Mouse (Mus musculus) ZHBTc4 (cell line): ENCODE data around the gene Gpc3.

ENCODE experiments used
- DNase-seq: peaks from one replicate; pipeline ENCODE4 v3.0.0-alpha.2; 2011; ENCODE audit warnings: low read depth, low spot score

The Gpc3 gene

DNA sequence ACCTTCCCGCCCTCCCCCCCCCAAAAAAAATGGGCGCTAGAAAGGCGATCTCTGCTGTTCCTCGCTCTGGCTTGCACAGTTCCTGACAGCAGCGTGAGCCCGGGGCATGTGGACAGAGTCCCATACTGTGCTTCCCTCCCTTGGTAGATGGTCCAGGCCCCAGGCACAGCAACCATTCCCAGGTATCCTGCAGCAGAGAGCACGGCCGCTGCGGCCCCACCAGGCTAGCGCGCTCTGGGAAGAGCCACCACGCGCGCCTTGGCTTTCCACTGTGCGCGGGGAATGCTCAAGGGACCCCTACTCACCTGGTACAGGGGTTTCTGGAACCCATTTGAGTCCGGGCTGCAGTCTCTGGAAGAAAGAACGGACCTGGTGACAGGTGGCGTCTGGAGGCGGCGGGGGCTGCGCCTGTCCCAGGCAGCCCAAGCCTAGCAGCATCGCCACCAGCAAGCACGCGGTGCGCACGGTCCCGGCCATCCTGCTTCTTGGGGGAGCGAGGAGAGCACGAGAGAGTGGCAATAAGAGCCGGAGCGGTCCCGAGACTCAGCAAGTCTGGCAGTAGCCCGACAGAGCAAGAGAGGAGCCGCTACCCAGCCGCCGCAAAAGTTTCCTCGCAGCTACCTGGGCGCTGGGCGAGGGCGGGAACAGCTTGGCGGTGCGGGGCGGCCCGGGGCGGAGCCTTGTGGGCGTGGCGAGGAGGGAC is at the start of gene Gpc3:
Gene Gpc3 (minus strand): TSS at position 623 of the 703 bp plus-strand sequence.
- DNase-seq: no peak

DNA sequence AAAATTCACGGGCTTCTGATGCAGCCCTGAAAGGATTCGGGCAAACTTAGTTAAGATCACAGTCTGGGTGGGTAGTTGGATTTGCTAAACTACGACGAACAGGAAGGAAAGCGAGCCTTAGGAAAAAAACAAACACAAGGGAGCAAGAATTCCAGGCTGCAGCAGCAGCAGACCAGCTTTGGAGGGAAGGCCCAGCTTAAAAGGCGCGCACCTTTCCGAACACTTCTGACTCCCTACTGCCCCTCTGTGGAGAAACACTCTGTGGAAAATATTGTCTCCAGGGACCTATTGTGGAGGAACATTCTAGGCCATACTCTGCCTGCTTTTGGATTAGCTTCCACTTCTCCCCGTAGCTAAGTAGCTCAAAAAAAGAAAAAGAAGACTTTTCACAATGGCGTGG is 38.2 kb upstream of the Gpc3 start:
- peak; percentile 77 for DNase-seq

DNA sequence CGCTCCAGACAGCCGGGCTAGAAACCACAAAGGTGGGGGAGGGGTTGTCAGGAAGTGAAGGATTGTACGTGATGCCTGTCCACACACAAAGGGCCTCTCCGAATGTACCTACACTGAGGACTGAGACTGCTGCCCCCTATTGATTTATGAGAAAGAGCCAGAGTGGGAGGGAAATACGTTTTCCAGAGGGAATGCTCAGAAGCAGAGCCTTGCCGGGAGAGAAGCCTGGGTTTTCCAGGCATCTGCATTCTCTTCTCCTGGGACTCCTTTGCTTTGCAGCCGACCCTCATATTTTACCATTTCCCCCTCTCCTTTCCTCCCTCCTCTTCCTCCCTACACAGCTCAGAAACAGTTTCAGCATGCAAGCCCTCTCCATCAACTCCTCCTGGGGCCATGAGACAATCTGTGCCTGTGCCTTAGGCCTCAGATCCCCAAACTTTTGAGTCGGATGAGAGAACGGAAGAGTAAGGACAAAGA is 37.8 kb upstream of the Gpc3 start:
- DNase-seq: peak; percentile 60

DNA sequence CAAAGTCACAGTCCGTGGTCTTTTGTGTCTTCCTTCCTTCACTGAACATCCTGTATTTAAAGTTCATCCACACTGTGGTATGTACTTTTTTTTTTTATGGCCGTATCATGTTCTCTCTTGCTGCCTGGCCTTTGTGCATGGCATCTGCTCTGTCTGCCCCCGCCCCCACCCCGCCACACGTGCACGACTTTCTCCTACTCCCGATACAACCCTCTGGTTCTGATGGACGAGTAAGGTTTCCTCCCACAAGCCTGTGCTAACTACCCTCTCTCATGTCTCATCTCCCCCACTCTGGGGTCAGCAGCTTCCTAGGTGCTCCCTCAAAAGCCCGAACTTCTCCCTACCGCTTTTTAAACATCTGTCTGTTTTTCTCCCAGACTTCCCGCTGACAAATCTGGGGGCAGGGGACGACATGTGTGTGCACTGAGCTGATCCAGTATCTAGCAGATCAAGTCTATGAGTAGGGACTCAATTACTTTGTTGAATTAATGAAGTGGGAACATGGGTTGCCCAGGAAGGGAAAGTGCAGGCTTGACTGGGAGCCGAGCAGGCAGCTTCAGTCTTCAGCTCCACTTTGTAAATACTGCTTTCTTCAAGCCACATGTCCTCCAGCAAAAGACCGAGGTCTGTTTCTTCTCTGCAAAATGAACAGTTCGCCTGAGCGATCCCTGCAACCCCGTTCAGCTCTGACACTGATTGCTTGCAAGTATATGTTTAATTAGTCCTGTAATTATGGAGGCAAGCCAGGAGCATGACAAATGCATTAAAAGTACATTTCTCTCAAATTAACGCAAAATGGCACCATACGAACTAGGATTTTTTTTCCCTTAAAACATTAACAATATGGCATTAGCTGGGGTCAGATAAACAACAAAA is 35.4 kb upstream of the Gpc3 start:
- peak; percentile 7 for DNase-seq

DNA sequence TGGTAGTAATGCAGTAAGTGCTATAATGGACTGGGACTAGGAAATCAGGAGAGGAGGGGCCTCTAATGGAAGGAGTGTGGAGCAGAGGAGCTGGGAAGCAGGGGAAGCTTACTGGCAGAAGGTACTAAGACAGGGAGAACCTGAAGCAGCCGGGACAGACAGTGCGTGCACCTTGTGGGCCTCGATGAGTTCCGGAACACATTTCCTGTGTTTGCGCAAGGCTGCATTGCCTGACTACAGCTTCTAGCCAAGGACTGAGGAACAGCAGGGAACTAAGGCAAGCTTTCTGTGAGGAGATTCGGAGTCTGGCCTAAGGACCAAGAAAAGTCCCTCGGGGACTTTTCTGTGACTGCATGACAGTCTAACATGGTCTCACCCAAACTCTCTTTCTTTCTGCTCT is 30.6 kb upstream of the Gpc3 start:
- DNase-seq: peak; percentile 33

DNA sequence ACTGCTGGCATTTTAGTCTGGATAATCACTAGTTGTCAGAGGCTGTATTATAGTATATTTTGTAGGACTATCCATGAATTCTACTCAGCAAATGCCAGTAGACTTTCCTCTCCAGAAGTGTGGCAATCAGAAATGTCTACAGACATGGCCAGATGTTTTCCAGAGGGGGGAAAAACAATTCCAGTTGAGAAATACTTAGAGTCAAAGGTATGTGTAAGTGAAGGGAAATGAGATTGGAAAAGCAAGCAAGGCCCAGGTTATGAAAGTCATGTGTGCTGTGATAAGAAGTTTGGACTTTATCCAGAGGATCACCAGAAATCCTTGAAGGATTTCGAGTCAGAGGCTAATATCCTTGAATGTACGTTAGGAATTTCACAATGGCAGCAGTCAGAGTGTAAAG is 29.6 kb upstream of the Gpc3 start:
- DNase-seq: no peak

DNA sequence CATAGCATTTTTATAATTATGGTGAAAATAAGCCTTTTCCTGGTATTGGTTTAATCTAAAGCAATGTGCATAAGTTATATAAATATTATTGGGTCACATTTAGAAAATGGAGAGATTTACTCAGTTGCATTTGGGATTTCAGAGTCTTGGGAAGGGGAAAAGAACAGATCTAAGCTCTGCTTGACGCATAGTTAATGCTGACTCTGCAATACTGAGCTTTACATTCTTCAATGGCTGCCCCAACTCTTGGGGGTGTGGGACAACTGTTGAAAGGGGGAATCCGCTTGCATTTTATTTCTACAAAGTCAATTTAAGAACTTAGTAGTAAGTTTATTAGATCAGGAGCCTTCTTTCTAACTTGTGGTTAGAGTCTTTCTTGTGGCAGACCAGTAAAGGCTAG is 28.4 kb upstream of the Gpc3 start:
- no peak for DNase-seq

DNA sequence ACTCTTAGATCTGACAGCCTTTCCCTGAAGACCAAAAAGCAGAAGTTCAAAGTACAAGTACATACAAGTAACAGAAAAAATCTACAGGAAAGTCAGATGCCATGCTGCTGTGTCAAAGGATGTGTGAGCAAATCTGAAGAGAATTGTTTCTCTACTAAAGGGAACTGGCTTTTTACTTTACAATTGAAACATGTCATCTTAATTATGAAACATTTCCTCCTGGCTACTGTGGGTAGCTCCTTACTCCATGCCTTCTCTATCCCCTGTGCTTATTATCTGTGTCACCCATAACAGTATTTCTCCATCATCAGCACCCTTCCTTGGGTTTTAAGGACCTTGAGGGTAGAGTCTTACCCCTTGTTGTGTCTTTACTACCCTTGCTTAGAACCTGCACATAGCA is 23.7 kb upstream of the Gpc3 start:
- no peak for DNase-seq

DNA sequence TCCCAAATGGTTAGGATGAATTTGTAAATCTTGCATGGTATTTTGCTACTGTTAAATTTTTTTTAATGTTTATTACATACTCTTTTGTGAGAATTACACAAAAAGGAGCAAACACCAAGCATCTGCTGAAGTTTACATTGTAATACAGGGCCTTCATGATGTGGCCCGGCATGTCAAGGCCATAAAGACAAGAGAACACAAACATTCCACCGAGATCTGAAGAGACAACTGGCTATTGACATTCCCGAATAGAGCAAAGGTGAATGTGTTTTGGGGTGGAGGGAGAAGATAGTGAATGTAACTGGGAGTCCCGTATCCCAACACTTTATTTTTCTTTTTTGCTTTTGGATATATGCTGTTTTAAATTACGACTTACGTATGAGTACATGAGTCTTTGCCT is 20.2 kb upstream of the Gpc3 start:
- peak; percentile 18 for DNase-seq

DNA sequence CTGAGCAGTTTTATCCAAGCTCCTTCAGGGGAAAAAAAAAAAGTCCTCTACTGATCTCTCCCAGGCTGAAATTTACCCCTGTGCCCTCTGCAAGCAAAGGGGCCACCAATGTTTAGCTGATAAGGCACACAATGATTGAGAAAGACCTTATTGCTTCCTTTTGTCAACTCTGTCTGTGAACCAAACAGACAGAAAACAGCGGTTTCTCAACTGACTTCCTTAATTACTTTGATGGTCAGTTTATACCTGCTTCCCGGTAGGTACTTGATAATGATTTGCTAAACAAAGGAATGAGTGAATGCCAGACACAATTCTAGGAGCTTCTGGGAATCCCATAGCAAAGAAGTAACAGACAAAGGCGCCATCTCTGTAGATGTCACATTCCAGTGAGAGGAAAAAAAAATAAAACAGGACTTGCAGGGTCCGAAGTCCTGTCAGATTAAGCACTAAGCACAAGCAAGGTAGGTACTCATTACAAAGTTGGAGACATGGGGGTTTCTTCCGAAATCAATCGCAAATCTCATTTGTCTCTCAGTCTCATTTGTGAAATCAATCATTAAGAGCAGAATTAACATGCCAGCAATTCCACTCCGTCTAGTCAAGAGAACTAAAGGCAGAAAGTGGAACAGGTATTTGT is 19.1 kb upstream of the Gpc3 start:
- DNase-seq: peak; percentile 70

DNA sequence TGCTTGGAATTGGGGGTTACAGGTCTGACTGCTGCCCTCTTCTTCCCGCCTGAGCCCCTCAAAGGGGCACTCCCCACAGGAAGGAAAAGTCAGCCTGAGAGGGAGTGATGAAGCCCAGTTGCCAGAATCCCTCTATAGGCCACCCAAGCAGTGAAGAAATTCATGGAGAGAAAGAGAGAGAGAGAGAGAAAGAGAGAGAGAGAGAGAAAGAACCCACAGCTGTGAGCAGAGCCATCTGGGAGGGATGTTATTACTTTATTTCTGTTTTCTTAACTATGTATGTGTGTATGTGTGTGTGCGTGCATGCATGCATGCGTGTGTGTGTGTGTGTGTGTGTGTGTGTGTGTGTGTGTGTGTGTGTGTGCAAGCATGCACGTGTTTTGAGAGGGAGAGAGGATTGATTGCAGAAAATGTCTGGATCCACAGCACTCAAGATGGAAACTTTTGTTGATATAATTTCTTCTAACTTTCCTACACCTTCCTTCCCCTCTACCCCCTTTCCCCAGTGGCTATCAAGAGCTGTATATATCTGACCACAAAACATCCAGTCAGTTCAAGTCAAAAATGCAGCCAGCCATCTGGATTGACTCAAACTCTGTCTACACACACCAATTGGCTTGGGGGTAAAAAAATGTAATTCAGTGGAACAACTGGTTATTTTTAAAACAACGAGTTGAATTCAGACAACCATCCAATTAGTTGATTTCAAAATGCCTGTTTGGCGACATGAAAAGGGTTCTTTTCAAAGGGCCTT is 13.4 kb upstream of the Gpc3 start:
- DNase-seq: no peak

DNA sequence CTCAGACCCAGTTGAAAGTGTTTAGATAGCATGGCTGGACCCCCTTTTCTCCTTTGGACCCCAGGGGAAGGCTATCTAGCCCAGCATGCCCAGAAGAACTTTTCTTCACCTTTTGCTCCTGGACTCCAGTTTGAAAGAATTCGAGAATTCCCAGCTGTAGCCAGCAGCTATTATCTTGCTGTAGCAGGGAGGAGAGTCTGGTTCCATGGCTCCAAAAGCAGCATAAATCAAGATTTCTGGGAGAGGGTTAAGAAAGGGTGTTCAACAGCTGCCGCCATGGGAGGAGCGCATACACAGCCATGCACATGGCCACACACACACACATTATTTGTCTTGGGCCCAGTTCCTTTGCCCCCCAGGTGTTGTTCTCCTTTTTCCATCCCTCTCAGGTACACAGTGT is 4.1 kb upstream of the Gpc3 start:
- no peak for DNase-seq

DNA sequence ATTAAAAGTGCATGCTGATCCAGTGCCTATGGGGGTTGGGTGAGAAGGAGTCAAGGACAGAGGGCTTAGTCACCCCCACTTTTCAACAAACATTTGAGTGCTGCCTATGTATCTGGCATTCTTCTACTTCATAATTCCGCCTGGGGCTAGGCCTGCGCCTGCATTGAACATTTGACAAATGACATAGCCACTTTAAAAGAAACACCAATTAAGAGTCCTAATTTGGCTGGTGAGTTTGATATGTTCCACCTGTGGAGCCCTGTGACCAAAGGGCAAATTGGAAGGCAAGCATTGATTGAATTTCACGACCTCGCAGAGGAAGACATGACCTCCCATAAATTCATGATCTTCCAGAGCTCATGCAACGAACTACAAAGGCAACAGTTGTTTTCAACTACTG is 2.4 kb upstream of the Gpc3 start:
- DNase-seq: no peak

DNA sequence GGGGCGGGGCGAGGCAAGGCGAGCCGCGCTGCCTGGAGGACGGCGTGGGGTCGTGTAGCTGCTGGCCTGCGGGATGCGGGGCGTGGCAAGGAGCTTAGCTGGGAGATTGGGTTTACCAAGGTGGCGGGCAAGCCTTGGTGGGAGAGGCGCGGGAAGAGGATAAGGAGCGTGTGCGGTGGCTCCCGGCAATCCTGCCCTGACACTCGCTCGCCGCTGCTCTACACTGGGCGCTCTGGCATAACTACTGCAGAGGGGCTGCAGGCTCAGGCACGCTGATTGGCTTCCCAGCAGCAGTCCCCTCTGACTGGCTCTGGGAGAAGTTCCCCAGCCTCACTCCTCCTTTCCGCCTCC is 256 bp upstream of the Gpc3 start:
- DNase-seq: peak; percentile 87

DNA sequence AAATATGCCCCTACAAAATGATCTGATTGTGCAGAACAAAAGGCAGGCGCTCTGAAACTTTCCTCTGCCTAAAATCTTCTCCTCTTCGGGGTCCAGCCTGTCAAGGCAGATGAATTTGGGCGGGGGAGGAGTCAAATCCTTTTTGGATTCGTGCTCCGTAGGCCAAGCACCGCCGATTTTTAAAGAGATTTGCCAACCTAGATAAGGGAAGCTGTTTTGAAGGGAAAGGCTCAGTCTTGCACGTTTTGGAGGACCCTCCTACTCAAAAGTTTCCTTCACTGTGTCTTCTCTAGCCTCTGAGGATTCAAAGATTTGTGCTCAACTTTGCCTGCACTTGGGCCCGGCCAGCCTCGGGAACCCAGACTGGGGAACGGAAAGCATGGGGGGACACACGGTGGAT is 944 bp downstream of the Gpc3 start:
- peak; percentile 7 for DNase-seq

DNA sequence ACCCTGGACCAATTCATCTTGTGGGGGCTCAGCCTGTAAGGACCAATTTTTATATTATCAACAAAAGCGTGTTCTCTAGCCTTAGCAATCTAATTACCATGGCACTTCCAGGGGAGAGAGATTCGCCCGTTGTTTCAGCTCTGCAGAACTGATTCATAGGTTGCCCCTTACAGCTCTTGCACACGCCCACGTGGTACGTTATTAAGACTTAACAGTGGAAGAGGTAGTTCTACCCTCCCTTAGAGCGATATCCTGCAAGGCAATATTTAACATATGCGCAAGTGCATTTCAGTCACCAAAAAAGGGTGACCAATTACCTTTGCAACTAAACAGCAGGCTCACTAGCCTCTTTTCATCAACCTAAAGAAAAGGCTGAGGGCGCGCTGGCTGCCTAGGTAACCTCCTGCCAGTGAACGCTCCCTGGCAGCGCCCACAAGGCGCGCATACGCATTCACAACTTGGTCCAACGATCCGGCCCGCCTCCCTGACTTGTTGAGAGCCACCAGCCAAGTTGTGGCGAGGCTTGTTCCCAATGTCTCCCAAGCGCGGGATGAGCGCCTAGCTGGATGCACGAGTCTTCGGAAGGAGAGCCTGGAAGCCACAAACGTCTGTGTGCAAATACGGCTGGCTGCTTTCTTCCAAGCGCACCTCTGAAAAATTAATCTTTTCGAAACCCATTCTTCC is 1.6 kb downstream of the Gpc3 start:
- DNase-seq: peak; percentile 39

DNA sequence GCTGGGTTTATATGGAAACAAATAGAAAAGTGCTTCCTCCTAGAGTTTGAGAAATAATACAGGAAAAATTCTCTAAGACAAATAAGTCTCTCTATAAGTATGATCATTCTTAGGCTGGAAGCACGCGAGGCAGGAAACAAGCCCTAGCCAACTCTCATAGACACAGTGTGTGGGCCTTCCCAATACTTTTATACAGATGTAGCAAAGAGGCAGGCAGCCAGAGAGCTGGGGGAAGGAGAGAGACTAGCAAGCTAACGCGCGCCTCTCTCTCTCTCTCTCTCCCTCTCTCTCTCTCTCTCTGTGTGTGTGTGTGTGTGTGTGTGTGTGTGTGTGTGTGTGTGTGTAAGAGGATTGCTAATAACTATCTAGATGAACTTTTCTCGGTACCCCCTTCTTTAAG is 2.2 kb downstream of the Gpc3 start:
- no peak for DNase-seq

DNA sequence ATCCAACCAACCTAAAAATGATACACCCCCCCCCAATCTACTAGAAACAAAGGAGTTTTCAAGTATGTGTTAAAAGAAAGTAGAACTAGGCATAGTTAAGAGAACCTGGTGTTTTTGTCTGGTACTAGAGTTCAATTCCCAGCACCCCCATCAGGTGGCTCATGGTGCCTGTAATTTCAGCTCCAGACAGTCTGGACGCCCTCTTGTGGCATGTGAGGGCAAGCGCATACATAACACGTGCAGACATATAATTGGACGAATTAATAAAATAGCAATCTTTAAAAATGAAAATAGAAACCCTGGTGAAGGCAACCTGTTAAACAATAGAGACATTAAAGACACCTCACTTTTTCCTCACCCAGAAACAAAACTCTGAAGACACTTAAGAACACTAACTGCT is 10.6 kb downstream of the Gpc3 start:
- DNase-seq: peak; percentile 66

DNA sequence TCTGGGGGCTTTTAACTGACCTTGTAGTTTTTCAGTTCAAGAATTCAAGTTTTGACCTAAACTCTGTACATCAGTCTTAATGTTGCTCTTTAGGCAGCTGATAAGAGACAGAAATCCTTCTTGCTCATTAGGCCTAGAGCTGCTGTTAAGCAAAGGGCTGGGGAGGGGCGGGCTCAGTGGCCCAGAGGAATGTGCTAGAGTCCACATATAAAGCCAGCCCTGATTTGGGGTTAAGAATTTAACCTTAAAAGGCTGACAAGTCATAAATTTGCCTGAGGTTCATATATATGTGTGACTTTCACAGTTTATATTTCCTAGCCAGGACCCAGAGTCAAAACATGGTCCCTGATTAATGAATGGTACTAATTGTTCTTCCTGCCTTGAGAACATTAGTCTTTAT is 14.5 kb downstream of the Gpc3 start:
- no peak for DNase-seq

DNA sequence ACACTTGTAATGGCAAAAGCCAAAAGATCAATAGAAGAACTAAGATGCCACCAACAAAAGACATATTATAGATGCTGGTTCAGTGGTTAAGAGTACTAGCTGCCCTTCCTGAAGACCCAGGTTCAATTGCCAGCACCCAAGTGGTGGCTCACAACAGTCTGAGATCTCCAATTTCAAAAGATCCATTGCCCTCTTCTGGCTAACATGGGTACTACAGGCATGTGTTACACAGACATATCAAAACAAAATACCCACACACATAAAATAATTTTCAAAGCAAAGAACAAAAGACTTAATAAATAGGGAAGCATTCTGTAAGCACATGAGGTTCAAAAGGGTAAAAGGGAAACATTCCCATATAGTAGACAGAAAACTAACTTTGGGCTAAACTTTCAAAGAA is 26.1 kb downstream of the Gpc3 start:
- DNase-seq: peak; percentile 44

DNA sequence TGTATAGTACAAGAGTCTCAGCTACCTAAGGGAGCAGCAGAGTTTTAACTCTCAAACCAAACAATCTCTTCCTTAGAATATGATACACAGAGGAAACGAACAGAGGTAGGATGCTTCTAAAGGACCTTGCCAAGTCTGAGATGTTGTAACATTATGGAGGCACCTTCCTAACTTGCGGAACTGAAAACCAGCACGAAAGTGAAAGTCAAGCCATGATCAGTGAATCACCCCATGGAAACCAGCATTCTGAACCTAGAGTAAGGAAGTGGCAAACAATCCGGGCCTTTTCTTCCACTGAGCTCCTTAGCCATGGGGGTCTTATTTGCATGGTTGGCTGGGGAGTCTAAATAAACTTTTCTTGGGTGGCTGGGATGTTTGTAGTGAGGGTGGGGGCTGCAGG is 53.8 kb downstream of the Gpc3 start:
- DNase-seq: no peak
